Mouse (Mus musculus) bone marrow, adult 2 months (tissue): ENCODE results near the gene Cdc42bpg. TPM values are rescaled to one million over a fixed set of nuclear protein-coding genes. Genes with fewer than 3 reads are reported as not detected.

Experiments used
- H3K27ac ChIP-seq: fragments of 200-500 bp; 2 replicates; pipeline ENCODE4 v1.5.1; 2012; ENCODE audit warnings: low read depth, mild to moderate bottlenecking, control low read depth, inconsistent platforms, low read length; ENCODE audit not compliant: control insufficient read depth, poor library complexity, insufficient read depth
- H3K4me1 ChIP-seq: fragments of 200-500 bp; 2 replicates; pipeline ENCODE4 v1.6.1; 2011; ENCODE audit warnings: low read length; ENCODE audit not compliant: control insufficient read depth, insufficient read depth
- H3K4me3 ChIP-seq: fragments of 200-500 bp; replicated peaks from 2 replicates; pipeline ENCODE3; 2011; ENCODE audit warnings: mild to moderate bottlenecking, low read depth, low read length, control low read depth; ENCODE audit not compliant: control insufficient read depth
- CTCF ChIP-seq: fragments of 200-500 bp; IDR thresholded peaks from 2 replicates; pipeline ENCODE4 v1.5.1; 2011; ENCODE audit warnings: low read length, control low read depth; ENCODE audit not compliant: control insufficient read depth, insufficient read depth
- POLR2A ChIP-seq: fragments of 200-500 bp; IDR thresholded peaks from 2 replicates; pipeline ENCODE4 v1.6.1; 2011; ENCODE audit warnings: low read depth, mild to moderate bottlenecking, control low read depth, low read length, borderline replicate concordance; ENCODE audit not compliant: control insufficient read depth
- WGBS: fragments of 180-500 bp; shearing (Covaris S2); methylation state at CpG from one replicate; pipeline ENCODE4 v1.1.7; 2018; 5-methylcytosine and 5-hydroxymethylcytosine counted together
- polyA plus RNA-seq: library from polyadenylated mRNA; stranded (reverse); fragments of >200 nt; gene quantifications from 2 replicates; pipeline ENCODE4 v1.2.4, GENCODE M21; 2011; ENCODE audit warnings: low replicate concordance; ENCODE audit not compliant: missing spikeins, insufficient read depth, insufficient read length

The Cdc42bpg gene
- polyA plus RNA-seq, 1 experiment, result 13.6 TPM

DNA sequence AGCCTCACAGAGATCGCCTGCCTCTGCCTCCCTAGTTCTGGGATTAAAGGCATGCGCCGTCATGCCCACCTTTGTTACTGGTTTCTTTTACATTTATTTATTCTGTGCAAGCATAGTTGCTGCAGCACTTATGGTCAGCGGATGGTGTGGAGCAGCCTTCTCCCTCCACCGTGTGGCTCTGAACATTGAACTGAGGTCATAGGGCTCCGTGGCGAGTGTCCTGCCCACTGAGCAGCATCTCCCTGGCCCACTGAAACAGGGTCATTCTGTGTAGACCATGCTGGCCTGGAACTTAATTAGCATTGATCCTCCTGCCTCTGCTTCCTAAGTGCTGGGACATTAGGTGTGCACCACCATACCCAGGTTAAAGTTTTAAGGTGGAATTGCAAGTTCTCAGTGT is 25.7 kb upstream of the Cdc42bpg start:
- 92% methylated on average over 7 of the region's 7 CpGs for WGBS
- TF ChIP-seq CTCF (no peak), POLR2A (no peak)
- H3K4me3 ChIP-seq, result no peak overlapping the region
- H3K27ac ChIP-seq, result no peak overlapping the region
- H3K4me1 ChIP-seq, result peaks cover 5% of the 10 kb centered on the region

DNA sequence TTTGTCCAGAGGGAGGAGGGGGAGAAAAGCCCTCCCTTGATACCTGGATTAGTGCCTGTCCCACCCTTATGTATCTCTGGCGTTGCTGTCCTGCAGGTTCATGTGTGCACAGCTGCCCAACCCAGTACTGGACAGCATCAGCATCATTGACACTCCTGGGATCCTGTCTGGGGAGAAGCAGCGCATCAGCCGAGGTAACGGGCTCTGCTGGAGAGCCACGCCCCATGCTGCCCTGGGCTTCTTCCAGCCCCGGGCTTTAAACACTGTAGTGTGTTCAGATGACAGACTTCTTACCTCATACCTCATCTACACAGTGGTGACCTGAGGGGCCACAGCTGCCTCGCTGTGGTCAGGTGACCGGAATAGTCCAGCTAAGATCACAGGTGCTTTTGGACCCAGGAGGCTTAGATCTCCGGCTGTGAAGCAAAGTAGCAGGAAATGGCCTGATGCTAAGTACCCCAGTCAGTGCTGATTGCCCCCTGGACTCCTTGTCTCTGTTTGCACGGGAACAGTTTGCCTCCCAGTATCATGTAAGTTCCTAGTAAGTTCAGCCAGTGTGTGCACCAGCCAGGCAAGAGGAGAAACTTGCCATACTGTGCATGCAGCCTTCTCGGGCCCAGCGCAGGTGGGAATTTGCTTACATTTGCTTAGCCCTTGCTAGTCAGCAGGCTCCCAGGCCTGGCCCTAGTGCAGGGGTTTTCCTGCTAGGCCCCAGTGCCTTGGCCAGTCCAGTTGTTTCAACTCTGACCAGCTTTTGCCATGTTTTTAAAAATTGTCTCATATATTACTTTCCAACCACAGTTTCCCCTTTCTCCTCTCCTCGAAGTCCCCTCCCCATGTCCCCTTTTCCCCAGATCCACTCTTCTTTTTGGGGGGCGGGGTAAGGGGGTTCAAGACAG is 24.9 kb upstream of the Cdc42bpg start:
- WGBS, result 80% methylated on average over 14 of the region's 14 CpGs
- Histone ChIP-seq H3K4me1 (peaks cover 4% of the 10 kb centered on the region), H3K4me3 (no peak overlapping the region), H3K27ac (no peak overlapping the region)
- no peak for TF ChIP-seq POLR2A
- no peak for TF ChIP-seq CTCF

DNA sequence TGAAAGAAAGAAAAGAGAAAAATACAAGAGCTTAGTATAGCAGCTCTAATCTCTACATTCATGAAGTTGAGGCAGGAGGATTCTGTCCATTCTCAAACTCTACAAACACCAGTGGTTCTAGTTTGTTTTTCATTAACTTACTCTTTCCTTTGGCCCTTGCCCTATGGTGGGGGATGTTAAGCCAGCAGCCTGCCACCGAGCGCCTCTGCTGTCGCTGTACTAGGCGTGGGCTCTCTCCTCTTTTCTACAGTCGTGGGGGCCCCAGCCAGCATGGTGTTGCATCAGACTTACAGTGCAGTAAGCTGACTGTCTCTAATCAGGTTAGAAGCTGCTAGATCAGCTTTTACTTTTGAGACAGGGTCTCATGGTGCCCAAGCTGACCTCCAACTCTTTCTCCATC is 23.3 kb upstream of the Cdc42bpg start:
- no peak overlapping the region for H3K4me3 ChIP-seq
- peaks cover 4% of the 10 kb centered on the region for H3K4me1 ChIP-seq
- no peak overlapping the region for H3K27ac ChIP-seq
- TF ChIP-seq POLR2A (no peak), CTCF (no peak)
- WGBS, result 64% methylated on average over 5 of the region's 5 CpGs

DNA sequence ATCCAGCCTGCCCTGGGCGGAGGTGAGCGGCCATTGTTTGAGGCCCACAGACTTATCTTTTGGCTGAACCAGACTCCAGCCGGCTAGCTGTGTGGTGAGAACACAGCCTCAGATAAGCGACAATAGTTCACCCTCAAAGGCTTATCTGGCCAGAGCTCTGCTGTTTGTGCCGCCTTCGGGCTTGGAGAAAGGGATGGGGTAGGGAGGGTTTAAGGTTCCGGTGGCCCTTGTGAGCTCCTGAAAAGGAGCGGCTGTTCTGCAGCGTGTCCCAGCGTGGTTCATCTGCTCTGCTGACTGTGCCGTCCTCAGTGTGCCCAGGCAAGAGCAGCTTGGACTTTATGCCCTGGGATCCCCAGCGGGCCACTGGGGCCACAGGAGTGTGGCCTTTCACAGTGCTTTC is 21.8 kb upstream of the Cdc42bpg start:
- Histone ChIP-seq H3K27ac (peak overlapping the region; percentile 70), H3K4me1 (peaks cover 1% of the 10 kb centered on the region), H3K4me3 (no peak overlapping the region)
- TF ChIP-seq CTCF, result no peak
- peak; percentile 38; the same call in 1 of the 2 replicates for TF ChIP-seq POLR2A
- 63% methylated on average over 12 of the region's 12 CpGs for WGBS

DNA sequence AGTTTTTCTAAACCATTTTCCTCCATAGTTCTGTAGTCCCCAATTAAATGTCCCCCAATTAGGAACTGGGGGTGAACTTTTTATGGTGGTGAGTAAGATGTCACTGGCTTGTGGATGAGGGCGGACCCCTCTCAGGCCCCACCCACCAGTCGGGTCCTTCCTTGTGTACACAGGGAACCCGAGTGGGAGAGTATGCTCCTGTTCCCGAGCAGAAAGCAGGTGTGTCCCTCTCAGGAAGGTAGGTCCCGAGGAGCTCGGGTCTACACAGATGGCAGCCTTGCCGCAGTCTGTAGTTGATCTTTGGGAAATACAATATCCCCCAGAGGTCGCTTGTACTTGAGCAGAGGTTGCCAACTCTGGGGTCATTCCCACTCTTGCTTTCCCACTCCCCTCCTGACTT is 21.0 kb upstream of the Cdc42bpg start:
- H3K4me3 ChIP-seq, result no peak overlapping the region
- WGBS, result 71% methylated on average over 8 of the region's 8 CpGs
- H3K4me1 ChIP-seq, result peaks cover 1% of the 10 kb centered on the region
- H3K27ac ChIP-seq, result peak overlapping the region; percentile 5
- TF ChIP-seq POLR2A (no peak), CTCF (no peak)

DNA sequence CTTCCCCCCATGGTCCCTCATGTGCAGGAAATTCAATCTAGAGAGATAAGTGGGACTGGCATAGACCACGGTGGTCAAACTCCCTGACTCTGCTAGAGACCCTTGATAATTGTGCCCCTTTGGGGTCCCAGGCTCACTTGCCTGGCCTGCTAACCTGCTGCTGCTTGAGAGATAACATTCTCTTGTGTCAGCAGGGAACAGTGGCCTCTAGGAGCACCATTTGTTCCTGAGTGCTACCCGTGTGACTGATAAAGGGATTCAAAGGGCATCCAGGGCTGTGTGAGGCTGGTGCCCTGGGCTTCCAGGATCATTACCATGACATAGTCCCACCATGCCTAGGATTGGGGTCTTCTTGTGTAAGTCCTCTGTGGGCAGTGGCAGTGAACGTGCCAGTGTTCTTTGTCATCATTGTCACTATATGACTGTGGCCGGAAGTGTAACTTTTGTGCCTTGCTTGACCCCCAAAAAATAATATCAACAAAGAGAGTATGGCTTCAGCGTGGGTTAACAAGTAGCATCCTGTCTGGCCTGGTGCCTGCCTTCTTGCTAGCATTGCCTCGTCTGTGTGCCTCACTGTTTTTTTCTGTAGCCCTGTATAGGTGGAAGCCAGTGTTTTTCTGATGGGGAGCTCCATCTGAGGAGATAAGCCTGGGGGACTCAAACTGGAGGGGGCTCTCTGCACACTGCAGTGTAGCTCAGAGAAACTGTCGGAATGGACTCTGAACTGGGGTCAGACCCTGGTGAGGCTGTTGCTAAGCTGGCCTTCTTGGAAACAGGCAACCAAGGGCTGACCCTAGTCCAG is 20.4 kb upstream of the Cdc42bpg start:
- Histone ChIP-seq H3K27ac (peak overlapping the region; percentile 5), H3K4me3 (no peak overlapping the region), H3K4me1 (no peaks in the 10 kb centered on the region; the same call in 1 of the 2 replicates)
- WGBS, result 66% methylated on average over 7 of the region's 7 CpGs
- TF ChIP-seq POLR2A (no peak), CTCF (no peak)

DNA sequence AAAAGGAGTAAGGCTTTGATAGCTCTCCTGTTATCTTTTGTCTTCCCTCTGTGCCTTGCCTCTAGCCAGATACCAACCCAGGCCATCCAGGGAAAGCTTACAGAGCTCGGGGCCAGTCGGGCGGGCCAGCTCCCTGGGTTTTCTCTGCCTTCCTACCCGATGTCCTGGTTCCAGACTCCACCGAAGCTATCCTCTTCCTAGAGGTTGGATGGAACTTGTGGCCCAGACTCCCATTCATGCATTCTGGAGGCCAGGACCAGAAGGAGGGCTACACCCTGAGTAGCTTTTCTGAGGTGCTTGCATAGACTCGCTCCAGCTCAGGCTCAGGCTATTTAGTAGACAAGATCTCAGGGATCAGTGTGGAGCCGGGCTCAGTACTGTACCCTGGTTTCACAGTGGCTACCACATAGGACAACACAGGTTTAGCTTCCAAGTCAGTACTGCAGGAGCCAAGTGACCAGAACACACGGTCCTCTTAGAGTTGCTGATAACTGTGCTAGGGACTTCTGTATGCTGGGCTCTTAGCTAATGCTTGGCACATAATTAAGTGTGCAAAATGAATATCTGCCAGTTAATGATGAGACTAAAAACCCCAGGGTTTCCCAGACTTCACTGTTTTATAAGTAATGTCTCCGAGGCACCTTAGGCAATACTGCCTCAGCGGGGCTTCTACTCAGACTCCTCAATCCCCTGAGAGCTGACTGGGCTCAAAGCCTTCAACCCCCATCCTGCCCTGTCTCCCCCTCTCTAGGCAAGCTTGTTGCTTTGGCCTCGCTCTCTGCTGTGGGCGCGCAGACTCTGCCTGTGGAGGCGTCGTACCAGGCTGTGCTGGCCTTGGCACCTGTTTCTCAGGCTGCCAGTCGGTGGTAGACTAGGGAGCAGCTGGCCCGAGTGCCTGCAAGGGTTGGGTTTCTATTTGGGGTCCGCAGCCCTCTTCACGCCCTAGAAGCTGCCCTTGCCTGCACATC is 19.5 kb upstream of the Cdc42bpg start:
- 84% methylated on average over 19 of the region's 19 CpGs for WGBS
- TF ChIP-seq POLR2A, result no peak
- no peak for TF ChIP-seq CTCF
- H3K4me3 ChIP-seq, result no peak overlapping the region
- no peak overlapping the region for H3K27ac ChIP-seq
- no peaks in the 10 kb centered on the region; the same call in 1 of the 2 replicates for H3K4me1 ChIP-seq
